Mouse (Mus musculus) lung, embryonic 14.5 days (tissue): Measurements from ENCODE around the gene Shank2. TPM values are rescaled to one million over a fixed set of nuclear protein-coding genes. Genes with fewer than 3 reads are reported as not detected.

Experiments used
- ATAC-seq: fragments of 200-750 bp; cut with Nextera tagmentation; 2 replicates; pipeline ENCODE4 v1.8.0; 2017; ENCODE audit warnings: mild to moderate bottlenecking, moderate TSS enrichment, moderate library complexity; ENCODE audit not compliant: insufficient read depth
- DNase-seq: peaks from one replicate; pipeline ENCODE4 v3.0.0-alpha.2; 2015
- H3K27ac ChIP-seq: fragments of 300-500 bp; sonication (generic); 2 replicates; pipeline ENCODE4 v1.5.1; 2014; ENCODE audit warnings: low read depth, mild to moderate bottlenecking, moderate library complexity
- H3K27me3 ChIP-seq: fragments of 300-500 bp; sonication (generic); 2 replicates; pipeline ENCODE4 v1.6.1; 2014; ENCODE audit warnings: low read length, control low read depth; ENCODE audit not compliant: insufficient read depth
- H3K36me3 ChIP-seq: fragments of 300-500 bp; sonication (generic); 2 replicates; pipeline ENCODE4 v1.6.1; 2014; ENCODE audit warnings: control low read depth; ENCODE audit not compliant: insufficient read depth
- H3K4me1 ChIP-seq: fragments of 300-500 bp; sonication (generic); 2 replicates; pipeline ENCODE4 v1.6.1; 2014; ENCODE audit warnings: antibody characterized with exemption, control low read depth; ENCODE audit not compliant: insufficient read depth
- H3K4me2 ChIP-seq: fragments of 300-500 bp; sonication (generic); 2 replicates; pipeline ENCODE4 v1.6.1; 2014; ENCODE audit warnings: mild to moderate bottlenecking
- H3K4me3 ChIP-seq: fragments of 300-500 bp; sonication (generic); 2 replicates; pipeline ENCODE4 v1.5.1; 2014; ENCODE audit warnings: low read depth, low read length
- H3K9ac ChIP-seq: fragments of 300-500 bp; sonication (generic); 2 replicates; pipeline ENCODE4 v1.6.1; 2014
- H3K9me3 ChIP-seq: fragments of 300-500 bp; sonication (generic); 2 replicates; pipeline ENCODE4 v1.6.1; 2016; ENCODE audit warnings: low read depth, low read length, control low read depth
- CTCF ChIP-seq: IDR thresholded peaks from 2 replicates; pipeline ENCODE4 v1.5.1; 2016; ENCODE audit warnings: antibody characterized with exemption, low read depth
- WGBS: fragments of 180-500 bp; shearing (Covaris S2); extraction: QIAGEN DNeasy Blood & Tissue Kit; methylation state at CpG from one replicate; pipeline ENCODE4 v1.1.7; 2014; 5-methylcytosine and 5-hydroxymethylcytosine counted together
- polyA plus RNA-seq: library from polyadenylated mRNA; unstranded; fragments of >200 nt; fragmentation: Nextera tagmentation; extraction: Ambion mirVana; gene quantifications from 2 replicates; pipeline ENCODE4 v1.2.1, GENCODE M21; 2014

Gene Shank2
- polyA plus RNA-seq, 1 experiment from 2014 or later: 2.1 TPM

DNA sequence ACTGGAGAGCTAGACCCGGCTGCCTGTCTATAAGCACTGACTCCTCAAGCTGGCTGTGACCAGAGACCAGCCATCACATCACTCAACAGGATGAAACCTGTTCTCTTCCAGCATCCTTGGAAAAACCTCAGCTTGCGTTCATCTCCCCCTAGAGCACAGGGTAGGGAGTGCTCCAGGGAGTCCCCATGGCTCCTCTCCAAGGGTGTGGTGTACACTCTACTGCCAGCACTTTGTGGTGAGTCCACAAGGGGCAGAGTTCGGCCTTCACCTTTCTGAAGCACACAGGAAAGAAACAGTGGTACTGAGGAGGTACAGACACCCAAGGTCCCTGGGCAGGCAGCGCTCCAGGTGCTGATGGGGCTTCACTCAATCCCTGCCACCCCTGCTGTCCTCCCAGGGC lies 414.1 kb downstream of the Shank2 start:
- peak; percentile 24 for DNase-seq
- no peak overlapping the region for H3K27ac ChIP-seq
- H3K27me3 ChIP-seq: no peaks in the 10 kb centered on the region
- no peak for ATAC-seq
- no peaks in the 10 kb centered on the region for H3K36me3 ChIP-seq
- H3K4me3 ChIP-seq: no peak overlapping the region
- peak; percentile 41 for TF ChIP-seq CTCF
- no peak overlapping the region for H3K9ac ChIP-seq
- H3K4me1 ChIP-seq: peaks cover 4% of the 10 kb centered on the region; the same call in 1 of the 2 replicates
- H3K4me2 ChIP-seq: no peak overlapping the region
- no peaks in the 10 kb centered on the region for H3K9me3 ChIP-seq
- 63% methylated on average over 4 of the region's 4 CpGs for WGBS

DNA sequence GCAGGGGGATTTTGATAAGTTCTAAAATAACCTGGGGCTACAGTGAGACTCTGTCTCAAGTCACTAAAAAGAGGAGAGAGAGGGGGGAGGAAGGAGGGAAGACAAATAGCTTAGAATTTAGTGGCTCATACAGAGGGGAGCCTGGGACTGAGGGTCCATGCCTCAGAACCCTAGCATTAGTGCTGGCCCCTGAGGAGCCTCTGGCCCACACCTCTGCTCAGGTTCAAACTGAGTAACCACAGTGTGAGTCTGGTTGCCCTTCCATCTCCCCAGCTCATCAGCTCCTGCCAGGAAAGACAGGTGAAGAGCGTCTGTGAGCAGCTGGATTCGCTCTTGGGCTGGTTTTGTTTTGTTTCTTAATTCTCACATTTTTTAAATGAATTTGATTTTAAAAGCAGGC lies 415.5 kb downstream of the Shank2 start:
- no peaks in the 10 kb centered on the region for H3K9me3 ChIP-seq
- no peaks in the 10 kb centered on the region for H3K36me3 ChIP-seq
- H3K27ac ChIP-seq: peak overlapping the region; percentile 55; the same call in 1 of the 2 replicates
- DNase-seq: no peak
- 43% methylated on average over 2 of the region's 2 CpGs for WGBS
- no peaks in the 10 kb centered on the region for H3K4me1 ChIP-seq
- H3K4me2 ChIP-seq: no peak overlapping the region
- no peak overlapping the region for H3K9ac ChIP-seq
- no peaks in the 10 kb centered on the region for H3K27me3 ChIP-seq
- no peak overlapping the region for H3K4me3 ChIP-seq
- no peak for ATAC-seq
- TF ChIP-seq CTCF: no peak

DNA sequence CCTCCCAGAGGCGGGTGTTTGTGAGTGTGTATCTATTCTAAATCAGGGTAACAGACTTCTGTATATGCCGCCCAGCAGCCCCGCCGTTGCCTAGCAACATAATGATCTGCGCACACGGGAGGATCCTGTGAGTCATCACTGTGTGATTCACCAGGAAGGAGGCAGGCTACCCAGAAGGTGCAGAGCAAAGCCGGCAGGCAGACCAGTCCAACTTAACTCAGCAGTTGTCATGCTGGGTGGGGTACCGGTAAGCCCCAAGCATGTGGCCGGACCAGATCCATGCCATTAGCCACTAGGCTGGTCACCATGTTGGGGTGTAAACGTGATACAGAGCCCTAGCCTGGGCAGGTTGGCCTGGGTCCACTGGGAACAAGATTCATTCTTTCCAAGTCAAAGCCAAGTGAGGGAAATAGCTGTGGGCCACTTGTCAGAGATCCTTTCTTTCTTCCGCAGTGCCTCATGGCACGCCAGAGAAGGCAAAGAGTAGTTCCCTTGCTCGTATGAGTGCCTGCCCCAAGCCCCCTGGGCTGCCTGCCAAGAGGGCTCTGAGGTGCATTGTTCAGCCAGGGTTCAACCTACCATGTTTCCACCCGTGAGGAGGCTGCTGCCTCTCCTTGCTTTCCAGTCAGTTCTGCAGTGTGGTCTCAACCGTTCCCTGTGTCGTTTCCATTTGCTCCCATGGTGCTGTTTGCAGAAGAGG lies 416.1 kb downstream of the Shank2 start:
- H3K27ac ChIP-seq: peak overlapping the region; percentile 55
- 30% methylated on average over 16 of the region's 16 CpGs for WGBS
- peak; percentile 41; the same call in 1 of the 2 replicates for ATAC-seq

DNA sequence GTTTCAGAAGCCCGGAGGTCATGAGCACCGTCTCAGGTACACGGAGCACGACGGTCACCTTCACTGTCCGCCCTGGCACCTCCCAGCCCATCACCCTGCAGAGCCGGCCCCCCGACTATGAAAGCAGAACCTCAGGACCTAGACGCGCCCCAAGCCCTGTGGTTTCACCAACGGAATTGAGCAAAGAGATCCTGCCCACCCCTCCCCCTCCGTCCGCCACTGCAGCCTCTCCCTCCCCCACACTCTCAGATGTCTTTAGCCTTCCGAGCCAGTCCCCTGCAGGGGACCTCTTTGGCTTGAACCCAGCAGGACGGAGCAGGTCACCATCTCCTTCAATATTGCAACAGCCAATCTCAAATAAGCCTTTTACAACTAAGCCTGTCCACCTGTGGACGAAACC lies 418.8 kb downstream of the Shank2 start:
- WGBS: 22% methylated on average over 16 of the region's 16 CpGs
- ATAC-seq (no peak), DNase-seq (no peak)
- Histone ChIP-seq H3K27me3 (no peaks in the 10 kb centered on the region), H3K9ac (no peak overlapping the region), H3K4me3 (no peak overlapping the region), H3K4me2 (no peak overlapping the region), H3K4me1 (no peaks in the 10 kb centered on the region), H3K9me3 (no peaks in the 10 kb centered on the region), H3K36me3 (no peaks in the 10 kb centered on the region), H3K27ac (no peak overlapping the region)
- TF ChIP-seq CTCF: no peak

More for the DNA sequence above, 416.1 kb downstream of the Shank2 start:
- TF ChIP-seq CTCF: no peak
- Histone ChIP-seq H3K9ac (no peak overlapping the region), H3K4me1 (no peaks in the 10 kb centered on the region), H3K27me3 (no peaks in the 10 kb centered on the region), H3K9me3 (no peaks in the 10 kb centered on the region), H3K4me2 (no peak overlapping the region), H3K36me3 (no peaks in the 10 kb centered on the region), H3K4me3 (no peak overlapping the region)
- peak; percentile 74 for DNase-seq

GRCm38 (mm10) chr7:144421478-144421877 lies 419.8 kb downstream of the Shank2 start:
- ATAC-seq (no peak), DNase-seq (no peak)
- Histone ChIP-seq H3K9ac (no peak overlapping the region), H3K4me3 (no peak overlapping the region), H3K27ac (no peak overlapping the region), H3K9me3 (no peaks in the 10 kb centered on the region), H3K4me1 (no peaks in the 10 kb centered on the region), H3K27me3 (no peaks in the 10 kb centered on the region), H3K4me2 (no peak overlapping the region), H3K36me3 (no peaks in the 10 kb centered on the region)
- 62% methylated on average over 6 of the region's 6 CpGs for WGBS
- TF ChIP-seq CTCF: no peak

DNA sequence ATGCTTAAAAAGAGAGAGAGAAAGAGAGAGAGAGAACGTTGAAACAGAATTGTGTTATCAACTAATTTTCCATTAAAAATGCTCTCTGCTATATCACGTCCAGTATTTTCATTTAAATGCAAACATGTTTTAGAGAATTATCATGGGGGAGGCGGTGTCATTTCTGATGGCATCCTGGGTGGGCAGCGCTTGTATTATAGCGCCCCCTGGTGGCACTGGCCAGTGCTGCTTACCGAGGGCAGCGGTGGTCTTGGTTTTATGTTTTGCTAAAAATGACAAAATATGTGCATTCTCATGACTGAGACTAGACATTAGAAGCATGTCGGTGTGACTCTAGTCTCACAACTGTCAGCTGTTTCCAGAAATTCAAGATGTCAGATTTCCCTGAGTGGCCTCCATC lies 424.2 kb downstream of the Shank2 start:
- H3K27me3 ChIP-seq: no peaks in the 10 kb centered on the region
- peak; percentile 97 for TF ChIP-seq CTCF
- no peak overlapping the region for H3K4me3 ChIP-seq
- no peak overlapping the region for H3K4me2 ChIP-seq
- 8% methylated on average over 8 of the region's 8 CpGs for WGBS
- H3K4me1 ChIP-seq: no peaks in the 10 kb centered on the region
- H3K9me3 ChIP-seq: no peaks in the 10 kb centered on the region
- DNase-seq (peak; percentile 82), ATAC-seq (peak; percentile 34; the same call in 1 of the 2 replicates)
- no peak overlapping the region for H3K27ac ChIP-seq
- no peak overlapping the region for H3K9ac ChIP-seq
- no peaks in the 10 kb centered on the region for H3K36me3 ChIP-seq

DNA sequence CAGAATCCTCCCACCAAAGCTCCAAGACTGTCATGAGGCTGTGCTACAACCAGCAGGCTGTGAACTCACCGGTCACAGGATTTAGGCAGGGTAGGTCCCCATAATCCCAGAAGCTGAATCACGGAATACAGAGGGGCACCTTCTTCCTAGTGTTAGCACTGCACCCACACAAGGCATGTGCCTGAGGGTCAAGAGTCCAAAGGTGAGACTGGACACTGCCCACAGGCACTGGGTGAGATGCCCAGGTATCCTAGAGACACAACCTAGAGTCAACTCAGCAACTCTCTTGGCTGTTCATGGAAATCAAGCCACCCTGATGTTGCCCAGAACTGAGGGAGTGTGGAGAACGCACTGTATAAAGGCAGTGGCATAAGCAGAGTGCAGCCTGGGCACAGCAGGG lies 424.9 kb downstream of the Shank2 start:
- H3K9ac ChIP-seq: no peak overlapping the region
- 75% methylated on average over 3 of the region's 3 CpGs for WGBS
- no peak overlapping the region for H3K4me2 ChIP-seq
- H3K27ac ChIP-seq: no peak overlapping the region
- no peak for TF ChIP-seq CTCF
- no peak for ATAC-seq
- no peaks in the 10 kb centered on the region for H3K36me3 ChIP-seq
- no peak overlapping the region for H3K4me3 ChIP-seq
- no peaks in the 10 kb centered on the region for H3K9me3 ChIP-seq
- H3K4me1 ChIP-seq: no peaks in the 10 kb centered on the region
- no peak for DNase-seq
- no peaks in the 10 kb centered on the region for H3K27me3 ChIP-seq

DNA sequence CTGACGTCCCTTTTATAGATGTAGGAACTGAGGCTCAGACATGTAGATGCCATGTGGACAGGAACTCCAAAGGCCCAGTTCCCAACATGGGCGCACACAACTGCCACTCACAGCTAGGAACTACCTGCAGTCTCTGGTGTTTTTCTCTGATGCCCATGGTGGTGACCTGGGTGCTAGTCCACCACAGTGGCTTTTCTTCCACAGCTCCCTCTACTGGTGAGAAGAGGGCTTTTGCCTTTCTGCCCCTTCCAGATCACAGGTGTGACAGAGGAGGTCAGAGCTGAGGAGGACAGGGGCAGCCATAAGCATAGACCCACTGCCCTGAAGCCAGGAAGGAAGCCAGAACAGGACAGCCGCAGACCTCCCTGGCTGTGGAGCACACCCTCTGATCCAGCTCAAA lies 425.7 kb downstream of the Shank2 start:
- H3K9me3 ChIP-seq: no peaks in the 10 kb centered on the region
- H3K4me1 ChIP-seq: no peaks in the 10 kb centered on the region
- H3K9ac ChIP-seq: no peak overlapping the region
- H3K4me3 ChIP-seq: no peak overlapping the region
- no peak overlapping the region for H3K27ac ChIP-seq
- no peak overlapping the region for H3K4me2 ChIP-seq
- DNase-seq (no peak), ATAC-seq (no peak)
- no peaks in the 10 kb centered on the region for H3K27me3 ChIP-seq
- peak; percentile 38; the same call in 1 of the 2 replicates for TF ChIP-seq CTCF
- H3K36me3 ChIP-seq: no peaks in the 10 kb centered on the region
- 73% methylated on average over 3 of the region's 3 CpGs for WGBS
